Mouse (Mus musculus): ENCODE data around the gene Ap2a2.
A peak's percentile ranks its signal among the peaks of the same experiment; 100 is the strongest.
"Not testable (repeated sequence)": the region's sequence is repeated elsewhere in the genome, so short reads cannot be mapped to it uniquely, and the experiment has no call there.

The Ap2a2 gene

DNA sequence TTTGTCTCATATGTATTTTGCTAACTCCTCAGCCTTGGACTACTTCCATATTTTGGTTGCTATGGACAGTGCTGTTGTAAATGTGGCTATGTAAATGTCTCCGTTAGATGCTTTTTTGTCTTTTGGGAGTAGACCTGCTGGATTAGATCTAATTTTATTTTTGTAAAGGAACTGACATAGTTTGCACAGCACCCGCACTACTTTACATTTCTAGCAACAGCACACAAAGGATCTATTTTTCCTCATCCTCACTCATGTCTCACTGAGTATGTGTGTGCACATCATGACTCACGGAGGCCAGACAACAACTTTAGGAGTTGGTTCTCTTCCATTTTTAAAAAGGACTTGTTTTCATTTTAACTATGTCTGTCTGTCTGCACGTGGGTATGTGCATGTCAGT lies 45.7 kb downstream of the Ap2a2 start:
- no peak for DNase-seq

DNA sequence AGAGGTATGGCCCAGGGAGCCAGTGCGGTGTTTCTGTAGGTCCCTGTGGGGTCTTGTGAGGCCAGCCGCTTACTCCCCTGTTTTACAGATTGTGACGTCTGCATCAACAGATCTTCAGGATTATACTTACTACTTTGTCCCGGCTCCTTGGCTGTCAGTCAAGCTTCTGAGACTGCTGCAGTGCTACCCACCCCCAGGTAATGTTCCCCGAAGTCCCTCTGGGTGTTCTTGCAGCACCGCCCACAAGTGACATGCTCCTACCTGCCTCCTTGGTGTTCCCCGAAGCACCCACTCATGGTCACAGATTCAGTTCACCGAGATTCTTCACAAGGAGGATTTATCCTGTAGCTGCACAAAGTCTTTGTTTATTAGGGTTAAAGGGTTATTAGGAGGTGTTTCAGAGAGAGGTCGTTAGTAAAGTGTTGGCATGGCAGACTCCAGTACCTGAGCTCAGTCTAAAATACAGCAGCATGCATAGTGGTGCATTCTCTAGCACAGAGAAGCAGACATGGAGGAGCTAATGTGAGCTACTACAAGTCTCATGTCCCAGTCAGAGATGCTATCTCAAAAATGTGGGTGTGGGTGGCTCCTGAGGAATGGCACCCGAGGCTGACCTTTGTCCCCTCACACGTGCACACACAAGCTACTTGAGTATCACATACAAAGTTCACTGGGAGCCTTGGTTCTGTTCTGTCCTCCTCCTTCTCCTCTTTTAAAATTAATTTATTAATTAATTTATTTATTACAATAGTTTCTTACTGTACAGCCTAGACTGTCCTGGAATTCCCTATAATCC lies 47.9 kb downstream of the Ap2a2 start:
- no peak for DNase-seq

DNA sequence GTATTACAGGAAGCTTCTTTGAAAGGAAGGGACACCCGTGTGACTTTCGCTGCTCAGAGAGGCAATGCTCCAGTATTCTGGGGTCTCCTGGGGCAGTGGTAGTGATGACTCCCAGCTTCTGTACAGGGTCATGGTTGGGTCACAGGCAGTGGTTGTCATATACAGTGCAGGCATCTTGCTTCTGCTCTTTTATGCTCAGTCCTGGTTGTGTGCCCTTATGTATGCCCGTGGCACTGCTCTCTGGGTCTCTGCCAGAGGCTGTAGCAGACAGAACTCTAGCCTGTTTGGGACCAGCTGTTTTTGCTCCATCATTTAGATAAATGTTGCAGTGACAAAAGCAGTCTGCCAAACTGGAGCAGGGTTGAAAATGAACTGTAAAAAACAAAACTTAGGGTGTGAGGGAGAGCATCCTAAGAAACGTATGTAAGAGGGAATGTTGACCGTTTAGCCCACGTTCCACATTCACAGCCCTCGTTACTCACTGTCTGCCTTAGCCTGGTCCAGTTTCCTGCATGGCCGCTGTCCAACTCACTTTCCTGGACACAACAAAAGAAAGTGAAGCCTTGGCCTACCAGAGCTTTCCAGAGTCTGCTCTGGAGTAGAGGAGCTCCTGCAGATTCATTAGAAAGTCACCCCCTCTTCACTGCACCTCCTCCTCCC lies 49.9 kb downstream of the Ap2a2 start:
- DNase-seq, result peak; percentile 33 to 45

DNA sequence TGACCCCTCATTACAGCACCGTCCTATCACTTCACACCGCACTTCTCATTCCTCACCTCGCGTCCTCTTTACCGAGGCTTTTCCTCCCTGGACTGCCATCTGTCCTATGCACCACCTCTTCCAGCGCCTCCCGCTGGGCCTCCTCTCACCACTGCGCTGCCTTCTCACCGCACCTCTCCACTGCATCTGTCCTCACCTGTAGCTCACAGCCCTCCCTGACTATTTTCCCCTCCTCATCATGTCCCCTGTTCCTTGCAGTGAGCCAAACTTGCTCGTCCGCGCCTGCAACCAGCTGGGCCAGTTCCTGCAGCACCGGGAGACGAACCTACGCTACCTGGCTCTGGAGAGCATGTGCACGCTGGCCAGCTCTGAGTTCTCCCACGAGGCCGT lies 50.4 kb downstream of the Ap2a2 start:
- peak; percentile 57 to 69 for DNase-seq

DNA sequence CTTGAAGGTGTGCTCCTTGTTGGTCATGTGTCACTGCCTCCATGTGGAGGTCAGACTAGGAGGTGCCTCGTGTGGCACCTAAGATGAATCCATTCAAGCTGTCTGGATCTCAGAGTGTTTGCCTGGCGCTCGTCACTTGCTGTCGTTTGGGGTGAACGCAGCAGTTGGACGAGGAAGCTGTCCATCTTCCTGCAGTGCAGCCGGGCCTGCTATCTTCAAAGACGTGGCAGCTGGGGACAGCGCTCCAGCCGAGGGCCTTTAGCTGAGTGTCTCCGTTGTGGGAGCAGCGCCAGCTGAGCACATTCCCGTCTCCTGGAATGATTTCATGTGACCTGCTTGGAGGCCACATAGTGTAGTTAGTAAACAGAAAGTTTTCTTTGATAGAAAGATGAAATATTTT lies 50.8 kb downstream of the Ap2a2 start:
- DNase-seq, result peak; percentile 73 to 82

DNA sequence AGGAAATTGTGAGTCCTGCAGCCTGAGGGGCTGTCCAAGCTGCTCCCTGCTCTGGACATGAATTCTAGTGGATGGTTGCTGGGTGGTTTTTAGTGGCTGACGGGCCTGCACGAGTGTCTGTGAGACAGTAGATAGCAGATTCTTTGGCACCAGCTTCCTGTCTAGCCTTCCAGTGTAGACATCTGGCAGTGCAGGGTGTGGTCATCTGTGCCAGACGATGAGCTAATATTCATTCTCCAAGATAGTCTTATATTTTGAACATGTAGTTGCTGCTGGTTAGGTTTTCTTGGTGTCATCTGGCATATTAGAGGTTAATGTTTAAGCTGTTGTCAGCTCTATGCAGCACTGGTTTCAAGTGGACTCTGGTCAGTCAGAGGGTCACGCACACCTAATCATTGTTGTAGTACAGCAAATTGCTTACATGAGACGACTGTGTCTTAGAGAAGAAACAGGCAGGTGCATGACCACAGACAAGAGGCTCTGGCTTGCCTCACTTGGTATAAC lies 52.4 kb downstream of the Ap2a2 start:
- DNase-seq, result no peak

DNA sequence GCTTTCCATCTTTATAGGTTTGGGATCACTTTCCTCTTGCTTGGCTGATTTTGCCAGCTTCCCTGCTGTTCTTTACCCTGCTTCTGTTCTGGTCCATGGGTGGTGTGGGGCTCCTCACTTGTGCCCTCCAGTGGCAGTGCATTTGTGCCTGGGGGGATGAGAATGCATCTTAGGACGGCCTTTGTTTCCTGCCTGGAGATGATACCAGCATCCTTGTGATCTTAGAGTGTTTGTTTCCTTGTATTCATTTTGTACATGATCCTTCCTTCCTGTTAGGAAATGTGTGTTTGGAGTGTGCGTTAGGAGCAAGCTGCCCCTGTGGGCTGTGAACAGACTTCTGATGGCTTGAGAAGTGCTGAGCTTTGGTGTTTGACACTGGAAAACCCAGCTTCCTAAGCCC lies 62.2 kb downstream of the Ap2a2 start:
- DNase-seq, result no peak

DNA sequence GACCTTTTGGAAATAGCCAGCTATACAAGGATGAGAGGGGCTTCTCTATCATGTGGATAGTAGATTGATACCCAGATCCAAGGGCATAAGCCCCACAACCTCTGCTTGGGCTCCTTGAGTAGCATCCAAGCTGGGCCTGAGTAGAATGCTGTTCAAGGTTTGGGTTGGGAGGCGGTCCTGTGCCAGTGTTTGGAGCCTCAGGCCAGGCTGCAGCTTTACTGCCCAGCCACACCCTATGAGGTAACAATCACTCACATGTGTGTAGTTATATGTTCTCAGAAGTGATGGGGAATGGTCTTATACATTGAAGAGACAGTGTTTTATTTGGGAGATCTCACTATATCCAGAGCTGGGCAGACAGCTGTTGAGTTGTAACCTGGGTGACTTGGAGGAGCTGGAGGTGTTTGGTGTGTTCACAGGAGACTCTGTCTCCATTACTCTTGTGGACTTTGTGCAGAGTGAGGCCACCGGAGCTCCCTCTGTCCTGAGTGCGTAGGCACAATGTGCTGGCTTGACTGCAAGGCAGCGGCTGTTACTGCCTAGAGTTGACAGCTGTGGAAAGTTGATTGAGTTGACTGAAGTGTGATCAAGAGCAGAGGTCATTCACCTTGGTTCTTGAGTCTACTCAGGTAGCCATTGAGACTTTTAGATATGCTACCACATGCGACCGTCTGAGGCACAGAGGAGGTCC lies 63.3 kb downstream of the Ap2a2 start:
- no peak for DNase-seq

DNA sequence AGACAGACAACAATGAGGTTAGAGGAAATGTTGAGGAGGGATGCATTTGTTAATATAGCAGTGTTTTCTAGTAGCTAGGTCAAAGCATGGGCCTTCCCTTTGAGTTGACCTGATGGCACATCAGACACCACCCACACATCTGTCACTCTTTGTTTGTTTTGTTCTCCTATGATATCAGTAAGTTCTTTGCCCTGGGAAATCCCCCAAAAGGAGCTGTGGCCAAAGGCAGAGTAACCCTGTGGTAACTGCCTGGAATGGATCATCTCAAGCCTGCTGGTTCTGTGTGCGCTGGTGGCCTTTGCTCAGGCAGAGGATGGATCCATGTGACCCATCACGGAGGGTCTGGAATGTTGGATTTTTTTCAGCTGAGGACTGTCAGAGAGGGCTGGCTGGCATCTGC lies 66.0 kb downstream of the Ap2a2 start:
- DNase-seq, result no peak

DNA sequence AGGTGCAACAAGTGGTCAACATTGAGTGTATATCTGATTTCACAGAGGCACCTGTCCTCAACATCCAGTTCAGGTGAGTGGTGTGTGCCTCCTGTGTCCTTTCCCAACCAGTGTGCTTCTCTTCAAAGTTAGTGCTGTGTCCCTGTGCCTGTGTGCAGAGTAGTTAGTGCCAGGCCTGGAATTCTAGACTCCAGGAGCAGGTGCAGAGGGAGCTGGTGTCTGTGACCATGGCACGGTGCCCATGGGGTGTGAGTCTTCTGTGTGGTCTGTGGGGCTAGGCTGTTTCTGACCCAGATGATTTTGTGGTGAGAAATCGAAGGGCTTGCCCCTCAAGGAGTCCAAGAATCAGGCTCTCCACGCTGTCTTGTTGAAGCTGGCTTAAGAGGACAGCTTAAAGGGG lies 67.3 kb downstream of the Ap2a2 start:
- no peak for DNase-seq

DNA sequence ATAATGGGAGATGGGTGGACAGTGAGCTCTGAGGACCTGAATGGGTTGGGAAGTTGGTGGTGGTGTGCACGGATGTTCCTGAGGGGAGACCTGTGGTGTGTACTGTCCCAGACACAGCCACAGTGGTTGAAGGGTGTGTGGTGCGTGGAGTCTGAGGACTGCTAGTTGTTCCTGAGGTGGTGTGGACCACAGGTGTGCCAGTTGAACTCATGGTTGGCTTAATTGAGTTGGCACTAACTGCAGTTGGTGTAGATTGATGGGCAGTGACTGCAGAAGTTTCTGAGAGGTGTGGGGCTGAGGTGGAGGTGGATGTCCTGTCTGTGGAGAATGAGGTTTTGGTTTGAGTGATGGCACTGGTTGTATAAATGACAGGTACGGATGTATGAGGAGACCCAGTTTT lies 76.1 kb downstream of the Ap2a2 start:
- DNase-seq, result not testable (repeated sequence)

DNA sequence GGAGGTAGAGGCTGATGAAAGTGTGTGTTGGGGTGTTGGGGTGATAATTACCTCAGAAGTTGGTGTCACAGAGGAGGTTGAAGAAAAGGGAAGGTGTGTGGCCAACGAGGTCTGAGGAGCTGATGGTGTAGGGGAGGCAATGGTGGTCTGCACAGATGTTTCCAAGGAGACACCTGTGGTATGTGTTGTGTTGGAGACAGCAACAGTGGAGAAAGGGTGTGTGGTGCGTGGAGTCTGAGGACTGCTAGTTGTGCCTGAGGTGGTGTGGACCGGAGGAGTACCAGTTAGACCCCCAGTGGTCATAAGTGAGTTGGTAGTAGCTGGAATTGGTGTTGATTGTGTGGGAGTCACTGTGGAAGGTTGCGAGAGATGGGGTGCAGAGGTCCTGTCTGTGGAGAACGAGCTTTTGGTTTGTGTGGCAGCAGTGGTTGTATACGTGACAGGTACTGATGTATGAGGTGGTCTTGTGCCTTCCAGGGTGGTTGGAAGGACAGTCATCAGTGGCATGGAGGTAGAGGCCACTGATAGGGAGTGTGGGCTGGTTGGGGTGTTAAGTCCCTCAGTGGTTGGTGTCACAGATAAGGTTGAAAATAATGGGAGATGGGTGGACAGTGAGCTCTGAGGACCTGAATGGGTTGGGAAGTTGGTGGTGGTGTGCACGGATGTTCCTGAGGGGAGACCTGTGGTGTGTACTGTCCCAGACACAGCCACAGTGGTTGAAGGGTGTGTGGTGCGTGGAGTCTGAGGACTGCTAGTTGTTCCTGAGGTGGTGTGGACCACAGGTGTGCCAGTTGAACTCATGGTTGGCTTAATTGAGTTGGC lies 76.8 kb downstream of the Ap2a2 start:
- DNase-seq, result not testable (repeated sequence)

DNA sequence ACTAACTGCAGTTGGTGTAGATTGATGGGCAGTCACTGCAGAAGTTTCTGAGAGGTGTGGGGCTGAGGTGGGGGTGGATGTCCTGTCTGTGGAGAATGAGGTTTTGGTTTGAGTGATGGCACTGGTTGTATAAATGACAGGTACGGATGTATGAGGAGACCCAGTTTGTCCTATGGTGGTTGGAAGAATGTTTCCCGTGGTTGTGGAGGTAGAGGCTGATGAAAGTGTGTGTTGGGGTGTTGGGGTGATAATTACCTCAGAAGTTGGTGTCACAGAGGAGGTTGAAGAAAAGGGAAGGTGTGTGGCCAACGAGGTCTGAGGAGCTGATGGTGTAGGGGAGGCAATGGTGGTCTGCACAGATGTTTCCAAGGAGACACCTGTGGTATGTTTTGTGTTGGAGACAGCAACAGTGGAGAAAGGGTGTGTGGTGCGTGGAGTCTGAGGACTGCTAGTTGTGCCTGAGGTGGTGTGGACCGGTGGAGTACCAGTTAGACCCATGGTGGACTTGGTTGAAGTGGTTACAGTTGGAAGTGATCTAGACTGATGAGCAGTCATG lies 77.4 kb downstream of the Ap2a2 start:
- DNase-seq, result not testable (repeated sequence)

DNA sequence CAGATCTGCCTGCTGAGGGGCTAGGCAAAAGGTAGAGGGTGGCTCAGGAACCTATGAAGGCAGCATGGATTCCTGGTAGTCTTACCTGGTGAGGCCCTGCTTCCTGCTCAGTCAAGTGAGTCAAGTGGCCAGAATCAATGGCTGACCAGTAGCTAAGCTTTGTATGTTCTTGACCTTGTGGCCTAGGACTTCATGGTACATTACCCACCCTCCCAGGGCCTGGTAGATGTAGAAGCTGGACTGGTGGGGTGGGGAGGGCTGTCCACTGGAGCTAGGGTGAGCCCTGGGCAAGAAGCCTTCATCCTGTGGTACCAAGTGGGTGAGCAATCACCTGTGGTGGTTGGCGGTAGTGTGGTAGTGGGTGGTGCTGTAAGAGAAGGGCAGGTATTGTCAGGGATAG lies 80.4 kb downstream of the Ap2a2 start:
- no peak for DNase-seq

DNA sequence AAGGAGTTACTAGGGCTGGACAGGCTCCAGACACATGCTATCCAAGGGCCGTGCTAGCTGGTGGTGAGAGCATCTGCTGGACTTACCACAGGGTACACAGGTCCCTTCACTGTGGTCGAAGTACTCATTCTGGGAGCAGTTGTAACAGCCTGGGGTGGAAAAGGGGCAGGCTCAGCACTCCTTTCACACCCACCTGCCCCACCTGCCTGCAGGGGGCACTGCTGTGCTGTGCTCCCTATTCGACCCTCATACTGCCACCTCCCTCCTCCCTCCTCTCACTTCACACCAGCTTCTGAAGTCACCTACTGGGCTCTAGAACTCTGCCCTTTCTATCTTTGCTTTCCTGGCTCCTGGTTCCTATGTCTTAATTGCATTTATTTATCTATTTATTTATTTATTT lies 81.2 kb downstream of the Ap2a2 start:
- peak in 1 of 2 experiments; percentile 44 for DNase-seq

DNA sequence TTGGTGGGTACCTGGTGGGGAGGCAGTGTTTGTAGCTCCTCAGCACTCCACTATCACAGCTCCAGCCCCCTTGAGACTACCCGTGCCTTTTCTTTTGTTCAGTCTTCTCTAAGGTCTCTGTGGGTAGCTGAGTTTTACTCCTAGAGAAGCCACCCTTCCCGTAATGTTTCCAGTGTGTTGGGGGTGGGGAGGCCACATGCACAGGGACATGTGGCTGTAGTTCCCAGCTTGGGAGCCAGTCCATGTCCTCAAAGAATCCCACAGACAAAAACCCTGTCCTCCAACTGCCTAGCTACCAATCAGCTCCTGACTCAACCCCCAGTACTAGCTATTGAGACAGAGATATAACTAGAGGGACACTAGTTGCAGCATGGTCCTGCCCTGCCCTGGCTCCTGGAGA lies 85.1 kb downstream of the Ap2a2 start:
- no peak for DNase-seq

DNA sequence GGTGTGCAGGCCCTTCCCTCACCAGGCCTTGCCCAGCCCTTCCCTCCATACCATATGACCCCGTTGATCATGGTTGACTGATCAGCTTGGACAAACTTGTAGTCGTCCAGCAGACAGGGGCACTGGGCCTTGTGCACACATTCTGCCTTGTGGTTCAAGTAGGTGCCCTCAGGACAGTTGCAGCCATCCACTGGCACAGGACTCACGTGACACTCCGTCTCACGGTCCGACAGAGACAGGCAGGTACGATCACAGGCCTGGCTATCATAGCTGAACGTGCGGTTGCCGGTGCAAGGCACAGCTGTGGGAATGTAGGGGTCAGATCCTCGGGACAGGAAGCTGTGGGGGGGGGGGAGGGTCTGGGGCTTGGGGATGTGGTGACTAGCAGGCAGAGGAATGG lies 85.8 kb downstream of the Ap2a2 start:
- no peak for DNase-seq

DNA sequence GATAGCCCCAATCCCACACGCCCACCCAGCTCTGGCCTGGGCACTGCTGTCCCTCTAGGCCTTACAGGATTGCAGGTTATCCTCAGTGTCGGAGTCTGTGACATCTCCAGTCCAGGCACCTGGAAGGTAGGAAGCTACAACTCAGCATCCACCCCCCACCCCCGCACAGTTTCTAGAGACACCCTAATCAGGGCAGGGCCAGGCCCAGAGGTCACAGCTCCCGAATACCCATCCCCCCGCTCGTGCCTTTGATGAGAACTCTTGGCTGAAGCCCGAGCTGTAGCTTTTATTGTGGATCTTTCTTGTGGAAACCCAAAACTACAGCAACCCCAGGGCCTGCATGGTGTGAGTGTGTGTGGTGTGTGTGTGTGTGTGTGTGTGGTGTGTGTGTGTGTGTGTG lies 90.2 kb downstream of the Ap2a2 start:
- DNase-seq, result no peak

DNA sequence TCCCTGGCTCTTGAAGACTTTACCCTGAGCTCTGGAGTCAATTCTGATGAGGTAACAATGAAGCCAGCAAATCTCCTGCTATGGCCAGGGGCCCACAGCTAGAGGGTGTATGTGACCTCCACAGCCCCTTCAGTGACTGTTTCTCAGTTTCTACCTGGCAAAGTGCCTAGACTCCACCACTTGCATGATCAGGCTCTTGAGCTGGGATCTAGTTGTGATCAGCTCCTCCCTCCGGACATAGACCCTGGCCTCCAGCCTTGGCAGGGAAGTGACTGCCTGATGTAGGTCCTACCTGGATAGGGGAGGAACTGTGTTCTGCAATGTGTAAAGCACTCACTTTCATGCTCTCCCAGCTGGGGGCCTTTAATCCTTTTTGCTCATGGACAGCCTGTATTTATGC lies 98.4 kb downstream of the Ap2a2 start:
- DNase-seq, result no peak

DNA sequence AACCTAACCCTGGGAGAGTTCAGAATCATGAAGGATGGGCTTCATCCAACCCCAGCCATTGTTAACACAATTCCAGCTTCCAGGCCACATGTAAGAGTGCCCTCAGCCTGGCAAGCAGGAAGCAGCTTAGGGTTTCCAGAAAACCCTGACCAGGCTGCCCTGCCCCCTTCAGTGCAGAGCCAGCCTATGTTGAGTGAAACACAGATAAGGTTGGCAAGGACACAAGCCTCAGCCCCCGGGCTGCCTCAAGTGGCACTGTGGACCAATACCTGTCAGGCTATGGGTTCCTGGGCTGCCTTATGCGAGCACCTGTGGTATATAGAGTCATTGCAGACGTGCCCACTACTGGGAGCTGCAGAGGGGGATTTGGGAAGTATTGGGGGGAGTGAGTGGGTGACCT lies 99.5 kb downstream of the Ap2a2 start:
- no peak for DNase-seq

DNA sequence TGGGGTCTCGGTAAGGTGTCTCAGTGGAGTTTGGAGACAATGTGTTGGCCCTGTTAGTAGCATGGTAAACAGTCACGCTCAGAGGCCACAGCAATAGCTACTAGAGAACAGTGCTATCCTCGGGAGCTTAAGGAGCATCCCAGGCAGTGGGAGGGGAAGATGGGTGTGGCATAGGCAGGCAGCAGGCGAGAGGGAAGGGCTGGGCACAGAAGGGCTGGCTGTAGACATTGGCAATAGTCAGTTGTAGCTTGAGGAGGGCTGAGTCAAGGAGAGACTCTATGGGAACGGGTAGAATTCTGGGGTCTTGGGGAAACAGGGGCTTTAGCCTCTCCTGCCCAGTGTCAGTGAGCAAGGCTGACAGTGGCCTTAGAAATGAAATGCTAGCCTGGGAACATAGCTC lies 100.2 kb downstream of the Ap2a2 start:
- DNase-seq, result no peak

DNA sequence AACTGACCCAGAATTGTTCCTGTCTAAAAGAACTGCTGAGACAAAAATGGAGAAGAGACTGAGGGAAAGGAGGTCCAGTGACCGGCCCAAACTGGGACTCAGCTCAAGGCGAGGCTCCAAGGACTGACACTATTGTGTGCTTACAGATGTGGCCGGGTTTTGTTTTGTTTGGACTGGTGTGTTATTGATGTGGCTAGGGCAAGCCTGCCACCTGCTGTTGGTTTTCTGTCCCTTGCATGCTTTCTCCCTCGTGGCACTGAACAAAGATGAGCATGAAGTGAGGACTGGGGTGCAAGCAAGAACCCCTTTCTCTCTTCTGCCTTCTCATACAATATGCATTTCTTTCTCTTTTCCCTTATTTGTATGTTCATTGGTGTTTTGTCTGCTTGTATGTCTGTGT lies 104.2 kb downstream of the Ap2a2 start:
- DNase-seq, result peak in 1 of 2 experiments; percentile 62

DNA sequence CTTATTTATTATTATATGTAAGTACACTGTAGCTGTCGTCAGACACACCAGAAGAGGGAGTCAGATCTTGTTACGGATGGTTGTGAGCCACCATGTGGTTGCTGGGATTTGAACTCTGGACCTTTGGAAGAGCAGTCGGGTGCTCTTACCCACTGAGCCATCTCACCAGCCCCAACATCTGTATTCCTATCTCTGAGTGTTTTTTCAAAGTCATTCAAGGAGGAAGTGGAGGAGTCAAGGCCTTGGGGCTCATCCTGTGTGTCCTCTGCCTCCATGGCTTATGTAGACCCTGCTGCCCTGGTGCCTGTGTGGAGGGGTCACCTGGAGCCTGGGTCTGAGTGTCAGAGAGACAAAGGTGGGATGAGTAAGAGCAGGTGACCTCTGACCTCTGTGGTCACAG lies 107.1 kb downstream of the Ap2a2 start:
- DNase-seq, result not testable (repeated sequence)
